Mouse (Mus musculus) hematopoietic stem cell, adult 5-6 weeks (primary cell): ENCODE data around the gene Rarres2. TPM values are rescaled to one million over a fixed set of nuclear protein-coding genes. Genes with fewer than 3 reads are reported as not detected.

Source experiments
- ATAC-seq, 2 experiments: fragments of 125-278 bp in 1 of 2; replicated peaks in 1 of 2; 2 replicates each; pipeline ENCODE4 v1.8.0; 2016 to 2017; ENCODE audit warnings: inconsistent platforms in 2 of 2, mild to moderate bottlenecking in 2 of 2, moderate number of reproducible peaks in 2 of 2, low read depth in 1 of 2, moderate TSS enrichment in 1 of 2; ENCODE audit not compliant: low FRiP score in 2 of 2, poor library complexity in 2 of 2, severe bottlenecking in 2 of 2, insufficient read depth in 1 of 2, low TSS enrichment in 1 of 2
- total RNA-seq: library from RNA; stranded (forward); fragments of 172-1452, 232-1000 nt; gene quantifications from 2 replicates; pipeline ENCODE4 v1.2.3, GENCODE M21; 2017

The Rarres2 gene
- not detected in 2 replicates for total RNA-seq

- no peak for ATAC-seq
Measured at GRCm38 (mm10) chr6:48572572-48573061, at the start of gene Rarres2. Gene Rarres2 (minus strand): TSS chr6:48572789.

GRCm38 (mm10) chr6:48620031-48620430 lies 47.4 kb upstream of the Rarres2 start:
- ATAC-seq = no peak

GRCm38 (mm10) chr6:48614756-48615155 lies 42.2 kb upstream of the Rarres2 start:
- no peak for ATAC-seq

GRCm38 (mm10) chr6:48613464-48613863 lies 40.9 kb upstream of the Rarres2 start:
- no peak for ATAC-seq

- no peak for ATAC-seq
Measured at GRCm38 (mm10) chr6:48610657-48611056, 38.1 kb upstream of the Rarres2 start.

GRCm38 (mm10) chr6:48609512-48609911 lies 36.9 kb upstream of the Rarres2 start:
- ATAC-seq = peak in 1 of 2 experiments; percentile 14; a peak in 1 of 4 replicates

- ATAC-seq = no peak
Measured at GRCm38 (mm10) chr6:48608124-48608523, 35.5 kb upstream of the Rarres2 start.

- peak; percentile 12 to 59; a peak in 2 of 4 replicates for ATAC-seq
Measured at GRCm38 (mm10) chr6:48602080-48602741, 29.6 kb upstream of the Rarres2 start.

- peak; percentile 97 to 100 for ATAC-seq
Measured at GRCm38 (mm10) chr6:48601271-48602079, 28.9 kb upstream of the Rarres2 start, which contains the start of gene Zfp775. Gene Zfp775 (plus strand): TSS chr6:48602063.

- ATAC-seq = no peak
Measured at GRCm38 (mm10) chr6:48600594-48600993, 28.0 kb upstream of the Rarres2 start.

GRCm38 (mm10) chr6:48597233-48597625 lies 24.6 kb upstream of the Rarres2 start:
- no peak for ATAC-seq

GRCm38 (mm10) chr6:48596545-48597232 lies 24.1 kb upstream of the Rarres2 start:
- no peak for ATAC-seq

GRCm38 (mm10) chr6:48595278-48595677 lies 22.7 kb upstream of the Rarres2 start:
- ATAC-seq = no peak

GRCm38 (mm10) chr6:48594043-48594738 lies 21.6 kb upstream of the Rarres2 start:
- peak in 1 of 2 experiments; percentile 3; a peak in 1 of 4 replicates for ATAC-seq

- peak; percentile 71 to 76 for ATAC-seq
Measured at GRCm38 (mm10) chr6:48593158-48594042, 20.8 kb upstream of the Rarres2 start, which contains the start of the genes Repin1 and Gm44965. Gene Repin1 (plus strand): TSS chr6:48593883. Gene Gm44965 (plus strand): TSS chr6:48593941.

GRCm38 (mm10) chr6:48591871-48592270 lies 19.3 kb upstream of the Rarres2 start:
- no peak for ATAC-seq
